Mouse (Mus musculus): ENCODE measurements around the gene Phgr1.
A peak's percentile ranks its signal among the peaks of the same experiment; 100 is the strongest.

The Phgr1 gene

DNA sequence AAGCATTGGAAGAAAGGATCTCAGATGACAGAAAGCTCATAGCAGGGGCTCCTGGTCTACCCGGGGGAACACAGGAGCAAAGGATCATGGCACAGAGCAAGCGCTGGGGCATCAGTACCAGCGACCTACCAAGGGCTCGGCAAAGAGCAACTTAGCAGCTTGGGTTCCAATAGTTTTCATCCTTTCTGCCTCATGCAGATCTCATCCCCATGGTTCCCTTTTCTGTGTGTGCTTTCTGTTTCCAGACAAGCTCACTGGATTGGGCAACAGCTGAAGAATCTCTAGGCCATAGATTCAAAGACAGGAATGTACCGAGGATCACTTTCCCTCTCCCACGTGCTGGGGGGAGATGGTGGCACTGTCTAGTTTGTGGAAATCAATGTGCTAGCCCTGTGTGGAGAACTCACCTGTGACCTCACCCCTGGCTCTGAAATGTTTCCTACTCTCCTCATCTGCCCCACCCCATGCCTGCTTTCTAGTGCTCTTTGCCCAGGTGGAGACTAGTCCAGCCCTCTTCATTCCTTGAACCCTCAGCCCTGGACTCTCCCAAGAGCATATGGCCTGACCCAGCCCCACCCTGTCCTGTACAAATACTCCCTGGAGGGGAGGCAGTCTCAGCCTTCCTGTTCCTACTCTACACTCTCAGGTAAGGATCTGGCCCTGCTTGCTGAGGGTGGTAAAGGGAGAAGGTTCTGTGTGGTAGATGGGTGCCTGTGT is at the start of gene Phgr1:
Phgr1 (plus strand) TSS at position 612 of the 717 bp plus-strand sequence.
- no peak for DNase-seq (ENCODE audit: low read depth in 2 of 2, low spot score in 2 of 2)

GRCm38 (mm10) chr2:118723693-118724486 is 48.7 kb upstream of the Phgr1 start:
- DNase-seq (ENCODE audit: low read depth in 2 of 2, low spot score in 2 of 2), result no peak

- no peak for DNase-seq (ENCODE audit: low read depth in 2 of 2, low spot score in 2 of 2)
These were observed 47.1 kb upstream of the Phgr1 start for GRCm38 (mm10) chr2:118725511-118725910.

- no peak for DNase-seq (ENCODE audit: low read depth in 2 of 2, low spot score in 2 of 2)
These were observed 45.7 kb upstream of the Phgr1 start for GRCm38 (mm10) chr2:118726873-118727272.

DNA sequence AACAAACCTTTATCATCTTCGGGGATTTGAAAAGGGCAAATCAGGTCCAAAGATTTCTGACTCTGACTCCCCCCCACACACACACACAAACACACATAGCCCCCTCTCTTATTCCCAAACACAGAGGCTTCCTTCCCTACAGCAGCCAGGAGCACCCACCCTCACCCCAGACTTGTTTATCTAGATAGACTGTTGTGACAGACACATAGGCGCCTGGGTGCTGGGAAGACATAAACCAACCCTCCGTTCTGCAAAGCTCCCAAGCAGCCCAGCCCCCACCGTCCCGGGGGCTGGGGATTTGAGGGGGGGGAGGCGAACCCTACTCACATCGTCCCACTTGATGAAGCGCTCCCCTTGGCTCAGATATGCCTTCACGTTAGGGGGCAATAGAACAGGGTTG is 44.7 kb upstream of the Phgr1 start:
- DNase-seq (ENCODE audit: low read depth in 2 of 2, low spot score in 2 of 2), result no peak

DNA sequence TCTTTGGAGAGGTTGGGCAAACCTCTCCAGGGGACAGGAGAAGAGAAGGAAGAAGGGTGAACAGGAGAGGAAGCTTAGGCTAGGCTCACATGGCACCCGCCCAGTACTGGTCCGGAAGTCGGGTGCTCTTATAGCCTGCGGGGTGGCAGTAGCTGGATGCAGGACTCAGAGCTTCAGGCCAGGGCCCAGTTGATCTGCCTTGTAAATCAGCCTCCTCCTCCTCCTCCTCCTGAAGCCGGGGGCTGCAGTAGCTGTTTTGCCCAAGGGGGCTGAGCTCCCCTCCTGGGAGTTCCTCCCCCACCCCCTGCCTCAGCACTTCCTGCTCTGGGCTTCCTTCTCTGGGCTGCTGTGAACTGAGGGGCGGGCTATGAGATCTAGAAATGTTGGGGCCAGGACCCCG is 44.2 kb upstream of the Phgr1 start, which contains the start of gene Plcb2:
Plcb2 (minus strand) TSS at position 102 of the 400 bp plus-strand sequence.
- DNase-seq (ENCODE audit: low read depth in 2 of 2, low spot score in 2 of 2), result peak; percentile 32 to 47

DNA sequence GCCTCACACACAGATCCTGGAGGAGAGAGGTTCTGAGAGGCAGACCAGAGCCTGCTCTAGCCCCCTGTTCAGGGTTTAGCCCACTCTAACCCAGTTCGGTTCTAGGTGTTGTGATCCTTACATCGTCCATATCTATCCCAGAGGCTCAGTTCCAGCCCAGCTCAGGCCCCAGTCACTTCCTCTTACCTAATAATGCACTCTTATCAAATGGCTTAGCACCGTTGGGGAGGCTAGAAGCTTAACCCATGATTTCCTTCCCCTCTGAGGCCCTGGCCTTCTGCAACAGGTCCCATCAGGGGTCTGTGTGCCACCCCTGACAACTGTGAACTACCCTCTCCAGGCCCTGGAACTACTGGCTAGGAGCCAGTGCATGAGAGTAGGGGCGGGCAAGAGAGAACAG is 43.4 kb upstream of the Phgr1 start:
- DNase-seq (ENCODE audit: low read depth in 2 of 2, low spot score in 2 of 2), result no peak

GRCm38 (mm10) chr2:118729816-118730621 is 42.5 kb upstream of the Phgr1 start:
- DNase-seq (ENCODE audit: low read depth in 2 of 2, low spot score in 2 of 2), result no peak

DNA sequence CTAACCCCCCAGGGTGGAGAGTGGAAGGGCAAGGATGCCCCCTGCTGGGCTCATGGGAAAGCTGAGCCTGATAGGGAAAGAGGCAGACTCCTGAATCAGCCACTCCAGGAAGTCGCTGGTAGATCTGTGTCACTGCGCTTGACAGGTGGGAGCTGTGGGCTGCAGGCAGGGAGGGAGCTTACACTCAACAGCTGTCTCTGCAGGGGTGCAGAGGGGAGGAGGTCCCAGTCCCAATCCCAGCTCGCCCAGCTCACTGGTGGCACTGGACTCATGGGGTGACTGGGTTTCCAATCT is 42.0 kb upstream of the Phgr1 start:
- DNase-seq (ENCODE audit: low read depth in 2 of 2, low spot score in 2 of 2), result peak in 1 of 2 experiments; percentile 42

DNA sequence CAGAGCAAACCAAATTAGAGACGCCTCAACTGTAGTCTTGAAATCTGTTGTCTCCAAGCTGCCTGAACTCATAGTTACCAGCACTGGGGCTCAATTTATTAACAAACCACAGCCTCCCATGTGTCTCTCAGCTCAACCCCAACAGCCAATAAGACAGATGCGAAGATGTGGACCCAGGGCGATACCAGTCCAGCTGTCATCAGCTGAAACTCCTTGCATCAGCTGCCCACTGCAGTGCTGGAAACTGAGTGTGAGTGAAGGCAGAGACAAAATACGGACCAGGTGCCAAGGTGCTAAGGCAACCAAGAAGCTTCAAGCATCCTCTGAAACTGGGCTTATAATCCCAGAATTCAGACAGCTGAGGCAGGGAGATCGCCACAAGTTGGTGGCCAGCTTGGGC is 40.6 kb upstream of the Phgr1 start:
- no peak for DNase-seq (ENCODE audit: low read depth in 2 of 2, low spot score in 2 of 2)

DNA sequence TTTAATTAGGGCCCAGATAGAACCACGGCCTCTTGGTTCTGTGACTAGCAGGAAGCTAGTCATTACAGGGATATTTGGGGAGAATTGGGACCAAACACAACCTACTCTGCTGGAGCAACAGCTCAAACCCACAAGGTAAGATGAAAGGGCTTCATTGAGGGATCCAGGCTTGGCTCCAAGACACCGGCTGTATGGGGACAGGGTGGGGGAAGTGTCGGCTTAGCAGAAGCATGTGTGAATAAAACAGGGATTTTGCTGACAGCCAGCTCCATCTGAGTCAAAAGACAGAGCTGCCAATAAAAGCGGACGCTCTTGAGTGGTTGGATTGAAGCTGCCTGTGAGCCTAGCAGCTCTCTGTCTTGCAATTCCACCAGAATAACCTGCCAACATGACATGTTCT is 39.2 kb upstream of the Phgr1 start:
- DNase-seq (ENCODE audit: low read depth in 2 of 2, low spot score in 2 of 2), result no peak

- DNase-seq (ENCODE audit: low read depth in 2 of 2, low spot score in 2 of 2), result no peak
These were observed 32.2 kb upstream of the Phgr1 start for GRCm38 (mm10) chr2:118740341-118740740.

GRCm38 (mm10) chr2:118741183-118741582 is 31.4 kb upstream of the Phgr1 start:
- DNase-seq (ENCODE audit: low read depth in 2 of 2, low spot score in 2 of 2), result no peak

GRCm38 (mm10) chr2:118743261-118743943 is 29.2 kb upstream of the Phgr1 start:
- DNase-seq (ENCODE audit: low read depth in 2 of 2, low spot score in 2 of 2), result peak in 1 of 2 experiments; percentile 50

GRCm38 (mm10) chr2:118744621-118745020 is 27.9 kb upstream of the Phgr1 start:
- no peak for DNase-seq (ENCODE audit: low read depth in 2 of 2, low spot score in 2 of 2)

DNA sequence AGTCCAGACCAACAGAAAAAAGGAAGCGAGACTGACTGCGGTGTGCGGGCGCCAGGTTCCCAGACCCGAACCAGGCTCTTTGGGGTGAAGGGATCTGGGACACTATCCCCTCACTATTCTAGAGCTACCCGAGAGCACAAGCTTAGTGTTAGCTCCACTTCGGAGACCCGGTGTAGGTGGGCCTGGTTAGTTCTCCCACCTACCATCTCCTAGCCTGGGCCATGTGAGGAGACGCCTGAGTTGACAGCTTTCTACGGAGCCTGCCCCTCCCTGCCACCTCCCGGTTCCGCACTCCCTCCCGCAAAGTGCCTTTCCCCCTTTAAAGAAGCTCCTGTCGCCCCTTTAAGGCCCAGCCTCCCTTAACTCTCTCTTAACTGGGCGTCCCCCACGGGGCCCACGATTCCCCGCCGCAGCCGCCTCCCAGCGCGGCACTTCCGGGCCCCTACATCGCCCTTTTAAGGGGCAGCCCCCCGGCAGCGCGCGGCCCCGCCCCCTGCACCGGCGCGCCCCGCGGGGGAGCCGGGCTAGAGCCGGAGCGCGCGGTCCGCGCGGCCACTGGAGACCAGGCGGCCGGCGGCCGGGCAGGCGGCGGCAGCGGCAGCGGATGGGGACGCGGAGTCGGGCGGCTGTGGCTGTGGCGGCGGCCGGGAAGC is 27.2 kb upstream of the Phgr1 start, which contains the start of gene Inafm2:
Inafm2 (plus strand) TSS at position 527 of the 653 bp plus-strand sequence.
- DNase-seq (ENCODE audit: low read depth in 2 of 2, low spot score in 2 of 2), result peak; percentile 81 to 85

DNA sequence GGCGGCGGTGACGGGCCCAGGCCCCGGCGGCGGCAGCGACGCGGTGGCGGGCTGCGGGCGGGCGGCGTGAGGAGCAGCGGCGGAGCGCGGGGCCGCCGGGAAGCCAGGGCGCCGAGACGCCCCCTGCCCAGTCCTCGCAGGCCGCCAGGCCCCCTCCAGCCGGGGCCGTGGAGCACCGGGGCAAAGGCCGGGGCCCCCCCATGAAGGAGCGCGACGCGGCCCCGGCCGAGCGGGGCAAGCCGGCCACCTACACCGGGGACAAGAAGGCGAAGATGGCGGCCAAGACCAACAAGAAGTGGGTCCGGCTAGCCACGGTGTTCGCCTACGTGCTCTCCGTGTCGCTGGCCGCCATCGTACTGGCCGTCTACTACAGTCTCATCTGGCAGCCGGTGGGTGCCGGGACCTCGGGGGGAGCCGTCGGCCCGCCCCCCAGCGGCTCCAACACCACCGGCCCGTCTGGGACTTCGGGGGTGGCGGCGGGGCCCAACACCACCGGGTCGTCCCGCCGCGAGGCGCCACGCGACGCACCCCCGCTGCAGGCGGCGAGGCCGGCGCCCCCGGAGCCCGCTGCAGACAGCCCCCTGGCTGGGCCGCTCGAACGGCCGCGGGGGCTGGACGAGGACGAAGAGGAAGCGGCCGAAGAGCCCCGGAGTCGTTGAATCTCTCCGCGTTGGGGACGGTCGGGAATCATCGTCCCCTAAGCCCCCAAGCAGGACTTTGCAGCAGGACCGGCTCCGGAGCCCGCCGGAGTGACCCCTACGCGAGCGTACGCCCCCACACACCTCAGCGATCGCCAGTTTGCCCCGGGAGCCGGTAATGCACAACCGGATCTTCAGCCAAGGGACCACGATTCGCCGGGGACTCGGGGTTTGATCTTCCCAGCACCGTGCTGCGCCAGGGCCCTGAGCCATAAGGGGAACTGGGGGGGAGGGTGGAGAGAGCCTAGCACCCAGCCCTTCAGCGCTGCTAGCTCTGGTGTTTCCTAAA is 26.4 kb upstream of the Phgr1 start:
- DNase-seq (ENCODE audit: low read depth in 2 of 2, low spot score in 2 of 2), result peak in 1 of 2 experiments; percentile 29

DNA sequence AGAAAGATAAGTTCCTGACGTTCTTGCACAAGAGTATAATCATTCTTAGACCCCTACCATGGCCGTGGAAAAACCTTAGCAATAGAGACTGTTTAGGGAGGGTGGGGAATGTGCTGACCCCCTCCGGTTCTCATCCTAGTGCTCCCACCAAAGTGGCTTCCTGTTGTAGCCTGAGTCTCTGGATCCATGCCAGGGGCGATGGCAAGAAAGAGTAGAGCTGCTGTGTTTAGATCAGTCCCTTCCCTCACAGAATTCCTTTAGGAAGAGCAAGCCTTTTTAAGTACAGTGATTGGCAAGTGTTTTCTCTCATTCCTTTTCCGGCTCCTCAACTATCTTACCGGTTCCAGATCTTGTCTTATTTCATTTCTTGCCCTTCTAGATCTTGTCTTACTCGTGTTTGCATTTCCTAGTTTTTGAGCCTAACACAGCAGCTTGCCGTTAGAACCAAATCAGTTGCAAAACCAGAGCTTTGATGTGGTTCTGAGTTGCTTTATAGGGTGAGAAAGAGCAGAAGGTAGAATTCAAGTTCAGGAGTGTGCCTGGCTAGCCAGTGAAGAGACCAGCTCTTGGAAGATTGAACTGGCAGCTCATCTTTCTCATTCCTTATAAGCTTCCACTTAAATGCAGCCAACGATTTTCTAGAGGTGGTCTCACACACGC is 25.1 kb upstream of the Phgr1 start:
- DNase-seq (ENCODE audit: low read depth in 2 of 2, low spot score in 2 of 2), result peak in 1 of 2 experiments; percentile 55
